Mouse (Mus musculus): ENCODE measurements around the gene Sirt3. TPM values are rescaled to one million over a fixed set of nuclear protein-coding genes. Genes with fewer than 3 reads are reported as not detected.

Gene Sirt3
- polyA plus RNA-seq, 1 experiment from 2014 or later: 19.9 TPM

DNA sequence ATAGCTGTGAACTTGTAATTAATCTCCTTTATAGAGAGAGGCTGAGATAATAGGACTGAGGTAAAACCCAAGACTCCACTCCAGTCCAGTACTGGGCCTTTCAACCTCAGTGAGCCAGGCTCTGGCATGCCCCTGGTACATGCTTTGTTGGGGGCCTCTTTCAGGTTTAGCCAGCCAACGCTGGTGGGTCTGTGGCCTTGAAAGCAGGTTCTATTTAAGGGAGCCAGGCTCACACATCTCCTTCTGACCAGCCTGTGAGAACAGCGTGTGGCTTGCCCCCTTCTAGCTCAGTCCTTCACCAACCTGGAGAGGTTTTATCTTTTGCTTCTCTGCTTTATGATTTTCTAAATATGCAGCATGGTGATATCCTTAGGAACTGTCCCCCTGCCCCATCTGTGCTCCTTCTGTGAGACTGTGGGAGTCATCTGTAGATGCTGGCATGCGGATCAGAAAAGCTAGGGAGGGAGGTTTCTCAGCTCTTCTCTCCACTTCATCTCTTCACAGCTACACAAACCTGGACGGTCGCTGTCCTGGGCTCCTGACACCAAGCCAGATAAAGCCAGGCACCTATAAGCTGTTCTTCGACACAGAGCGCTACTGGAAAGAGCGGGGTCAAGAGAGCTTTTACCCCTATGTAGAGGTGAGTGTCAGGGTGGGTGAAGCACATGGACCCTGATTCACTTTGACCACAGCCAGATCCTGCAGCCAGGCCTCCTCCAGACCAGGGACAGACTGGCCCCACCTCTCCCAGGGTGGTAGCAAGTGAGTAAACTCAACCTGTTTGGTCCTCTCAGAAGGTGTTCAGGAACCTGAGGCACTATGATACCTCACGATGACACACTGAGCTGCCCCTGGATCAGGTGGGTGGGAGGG is 45.6 kb downstream of the Sirt3 start:
- DNase-seq (ENCODE audit: low spot score) (peak; percentile 27), ATAC-seq (replicated peaks; ENCODE audit: low FRiP score) (no peak)
- Histone ChIP-seq H3K27ac (ENCODE audit: low read depth, low read length) (no peak overlapping the region), H3K4me1 (replicated peaks; ENCODE audit: control insufficient read depth, insufficient read depth, low read length) (no peaks in the 10 kb centered on the region; the same call in 1 of the 2 replicates), H3K36me3 (ENCODE audit: control insufficient read depth, insufficient read depth, low read length) (no peaks in the 10 kb centered on the region), H3K4me3 (ENCODE audit: low read depth, low read length) (no peak overlapping the region), H3K9ac (ENCODE audit: low read depth, low read length) (no peak overlapping the region), H3K27me3 (replicated peaks; ENCODE audit: control insufficient read depth, insufficient read depth, low read length) (peaks cover 18% of the 10 kb centered on the region), H3K4me2 (no peak overlapping the region), H3K9me3 (ENCODE audit: control insufficient read depth, low read length) (no peaks in the 10 kb centered on the region)
- WGBS: 75% methylated on average over 9 of the region's 9 CpGs

DNA sequence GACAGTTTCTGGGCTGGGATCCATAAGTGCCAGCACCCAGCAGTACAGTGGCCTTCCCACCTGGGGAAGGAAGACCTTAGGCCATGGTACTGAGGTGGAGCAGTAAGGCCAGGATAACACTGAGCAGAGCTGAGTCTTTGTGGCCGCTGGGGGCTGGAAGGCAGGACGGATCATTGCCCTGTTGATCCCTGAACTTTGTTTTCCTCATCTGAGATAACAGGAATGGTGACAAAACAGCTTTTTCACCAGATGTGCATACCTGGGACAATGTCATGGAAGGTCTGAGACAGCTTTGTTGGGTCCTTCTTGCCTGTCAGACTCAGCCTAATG is 46.4 kb downstream of the Sirt3 start:
- no peaks in the 10 kb centered on the region for H3K9me3 ChIP-seq (ENCODE audit: control insufficient read depth, low read length)
- H3K27ac ChIP-seq (ENCODE audit: low read depth, low read length): no peak overlapping the region
- no peak overlapping the region for H3K9ac ChIP-seq (ENCODE audit: low read depth, low read length)
- H3K36me3 ChIP-seq (ENCODE audit: control insufficient read depth, insufficient read depth, low read length): no peaks in the 10 kb centered on the region
- ATAC-seq (replicated peaks; ENCODE audit: low FRiP score) (0 out of 2 replicates have a peak, but pooled peaks have one; percentile 8), DNase-seq (ENCODE audit: low spot score) (no peak)
- H3K4me3 ChIP-seq (ENCODE audit: low read depth, low read length): no peak overlapping the region
- 63% methylated on average over 2 of the region's 2 CpGs for WGBS
- H3K27me3 ChIP-seq (replicated peaks; ENCODE audit: control insufficient read depth, insufficient read depth, low read length): peaks cover 10% of the 10 kb centered on the region
- H3K4me1 ChIP-seq (replicated peaks; ENCODE audit: control insufficient read depth, insufficient read depth, low read length): no peaks in the 10 kb centered on the region; the same call in 1 of the 2 replicates
- H3K4me2 ChIP-seq: peak overlapping the region; percentile 26

DNA sequence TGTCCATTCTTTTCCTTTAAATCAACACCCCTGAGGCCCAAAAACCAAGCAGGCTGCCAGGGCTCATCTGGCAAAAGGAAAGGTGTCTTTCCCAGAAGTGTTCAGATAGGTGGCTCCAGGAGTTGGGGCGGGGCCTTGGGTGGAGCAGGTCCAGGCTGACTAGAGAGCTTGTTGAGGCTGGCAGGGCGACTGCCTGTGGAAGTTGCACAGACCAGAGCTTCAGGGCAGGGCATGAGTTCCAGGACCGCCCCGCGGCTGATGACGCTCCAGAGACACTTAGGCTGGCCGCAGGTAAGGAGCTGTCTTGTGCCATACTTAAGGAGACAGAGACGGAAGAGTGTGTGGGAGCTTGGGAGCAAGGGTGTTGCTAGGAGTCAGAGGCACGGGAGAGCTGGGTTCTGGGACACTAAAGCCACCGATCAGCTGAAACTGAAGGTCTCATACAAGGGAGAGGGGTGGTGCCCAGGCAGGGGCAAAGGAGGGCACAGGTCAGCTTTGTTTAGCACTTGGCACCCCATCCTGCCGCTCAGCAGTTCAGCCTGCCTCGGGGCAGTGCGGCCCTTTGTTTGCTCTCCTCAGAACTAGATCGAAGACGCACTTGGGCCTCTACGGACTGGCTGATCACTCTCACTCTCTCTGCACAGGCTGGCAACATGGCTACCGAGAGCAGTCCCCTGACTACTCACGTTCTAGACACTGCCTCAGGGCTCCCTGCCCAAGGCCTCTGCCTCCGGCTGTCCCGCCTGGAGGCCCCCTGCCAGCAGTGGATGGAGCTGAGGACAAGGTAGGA is 46.9 kb downstream of the Sirt3 start, which contains the start of gene Urah:
TSS of gene Urah (plus strand) at position 51 of the 790 bp plus-strand sequence.
- no peaks in the 10 kb centered on the region; the same call in 1 of the 2 replicates for H3K4me1 ChIP-seq (replicated peaks; ENCODE audit: control insufficient read depth, insufficient read depth, low read length)
- H3K4me2 ChIP-seq: peak within 1 kb of the TSS; percentile 26
- peak; percentile 32 for DNase-seq (ENCODE audit: low spot score)
- peak; percentile 50; the same call in 1 of the 2 replicates for ATAC-seq (replicated peaks; ENCODE audit: low FRiP score)
- WGBS: 46% methylated on average over 20 of the region's 20 CpGs
- no peak within 1 kb of the TSS for H3K9ac ChIP-seq (ENCODE audit: low read depth, low read length)
- no peaks in the 10 kb centered on the region for H3K9me3 ChIP-seq (ENCODE audit: control insufficient read depth, low read length)
- no peaks in the 10 kb centered on the region for H3K36me3 ChIP-seq (ENCODE audit: control insufficient read depth, insufficient read depth, low read length)
- peaks cover 5% of the 10 kb centered on the region for H3K27me3 ChIP-seq (replicated peaks; ENCODE audit: control insufficient read depth, insufficient read depth, low read length)
- no peak within 1 kb of the TSS for H3K27ac ChIP-seq (ENCODE audit: low read depth, low read length)
- H3K4me3 ChIP-seq (ENCODE audit: low read depth, low read length): no peak within 1 kb of the TSS; the same call in 1 of the 2 replicates

DNA sequence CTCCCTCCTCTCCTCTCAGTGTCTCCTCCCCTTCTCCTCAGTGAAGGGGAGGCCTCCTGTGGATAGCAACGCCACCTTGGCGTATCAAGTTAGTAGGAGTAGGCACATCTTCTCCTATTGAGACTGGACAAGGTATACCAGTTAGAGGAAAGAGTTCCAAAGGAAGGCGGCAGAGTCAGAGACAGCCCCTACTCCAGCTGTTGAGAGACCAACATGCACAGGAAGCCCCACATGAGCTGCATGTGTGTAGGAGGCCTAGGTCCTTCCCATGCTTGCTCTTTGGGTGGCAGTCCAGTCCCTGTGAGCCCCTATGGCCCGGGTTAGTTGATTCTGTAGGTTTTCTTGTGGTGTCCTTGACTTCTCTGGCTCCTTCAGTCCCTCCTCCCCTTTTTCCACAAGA is 48.8 kb downstream of the Sirt3 start:
- DNase-seq (ENCODE audit: low spot score) (no peak), ATAC-seq (replicated peaks; ENCODE audit: low FRiP score) (no peak)
- Histone ChIP-seq H3K4me1 (replicated peaks; ENCODE audit: control insufficient read depth, insufficient read depth, low read length) (no peaks in the 10 kb centered on the region; the same call in 1 of the 2 replicates), H3K4me2 (no peak overlapping the region), H3K36me3 (ENCODE audit: control insufficient read depth, insufficient read depth, low read length) (no peaks in the 10 kb centered on the region), H3K27me3 (replicated peaks; ENCODE audit: control insufficient read depth, insufficient read depth, low read length) (no peaks in the 10 kb centered on the region; the same call in none of the 2 replicates), H3K27ac (ENCODE audit: low read depth, low read length) (no peak overlapping the region), H3K9ac (ENCODE audit: low read depth, low read length) (no peak overlapping the region), H3K4me3 (ENCODE audit: low read depth, low read length) (no peak overlapping the region), H3K9me3 (ENCODE audit: control insufficient read depth, low read length) (no peaks in the 10 kb centered on the region)
- 77% methylated on average over 4 of the region's 4 CpGs for WGBS

DNA sequence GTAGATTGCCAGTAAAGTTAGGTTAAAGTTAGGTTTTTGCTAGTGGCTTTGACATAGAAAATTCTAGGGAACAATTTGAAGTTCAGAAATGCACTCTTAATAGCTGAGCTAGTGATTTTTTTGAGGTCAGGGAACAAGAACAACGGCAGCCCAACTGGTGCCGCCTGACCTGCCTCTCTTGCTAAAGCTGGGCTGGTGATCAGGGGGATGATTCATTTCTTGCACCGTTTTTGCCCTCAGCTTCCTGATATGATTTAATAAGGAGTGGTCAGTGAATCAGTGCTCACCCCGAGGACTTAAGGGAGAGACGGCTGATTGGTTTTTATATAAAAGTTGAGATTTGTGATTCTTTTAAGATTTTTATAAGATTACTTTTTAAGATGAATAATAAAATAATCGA is 50.7 kb downstream of the Sirt3 start:
- WGBS: 65% methylated on average over 6 of the region's 6 CpGs
- DNase-seq (ENCODE audit: low spot score): no peak

DNA sequence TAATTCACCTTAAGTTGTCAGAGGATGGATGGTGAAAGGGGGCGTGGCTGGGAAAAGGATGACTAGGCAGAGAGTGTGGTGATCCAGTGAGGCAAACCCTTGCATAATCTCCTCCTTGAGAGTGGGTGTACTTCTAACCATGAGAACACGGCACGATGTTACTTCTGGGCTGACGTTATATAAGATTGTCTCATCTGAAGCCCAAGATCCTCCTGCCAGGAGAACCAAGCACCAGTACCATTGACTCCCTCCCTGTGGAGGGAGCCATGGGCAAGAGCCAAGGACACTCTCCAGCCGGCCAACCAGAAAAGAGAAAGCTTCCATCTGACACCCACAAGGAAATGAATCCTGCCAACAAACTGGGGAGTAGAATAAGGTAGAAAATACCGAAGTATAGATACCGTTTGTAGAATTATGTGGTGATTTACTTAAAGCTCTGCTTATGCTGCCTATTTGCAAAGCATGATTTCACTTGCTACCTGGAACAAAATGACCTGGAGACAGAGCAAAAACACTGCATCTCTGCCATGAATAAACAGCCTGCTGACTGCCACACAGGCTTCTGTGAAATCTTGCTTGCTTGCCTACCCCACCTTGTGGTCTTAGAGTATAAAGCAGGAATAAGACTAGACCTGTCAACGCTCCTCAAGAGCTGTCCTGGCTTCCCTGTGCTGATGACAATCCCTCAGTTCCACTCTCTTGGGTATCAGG is 53.8 kb downstream of the Sirt3 start:
- Histone ChIP-seq H3K4me2 (no peak overlapping the region), H3K9ac (ENCODE audit: low read depth, low read length) (no peak overlapping the region), H3K36me3 (ENCODE audit: control insufficient read depth, insufficient read depth, low read length) (no peaks in the 10 kb centered on the region), H3K9me3 (ENCODE audit: control insufficient read depth, low read length) (no peaks in the 10 kb centered on the region), H3K4me3 (ENCODE audit: low read depth, low read length) (no peak overlapping the region), H3K27ac (ENCODE audit: low read depth, low read length) (no peak overlapping the region), H3K4me1 (replicated peaks; ENCODE audit: control insufficient read depth, insufficient read depth, low read length) (no peaks in the 10 kb centered on the region), H3K27me3 (replicated peaks; ENCODE audit: control insufficient read depth, insufficient read depth, low read length) (no peaks in the 10 kb centered on the region; the same call in 1 of the 2 replicates)
- ATAC-seq (replicated peaks; ENCODE audit: low FRiP score) (no peak), DNase-seq (ENCODE audit: low spot score) (peak; percentile 32)
- 29% methylated on average over 8 of the region's 8 CpGs for WGBS

More for the DNA sequence above, 50.7 kb downstream of the Sirt3 start:
- no peaks in the 10 kb centered on the region for H3K9me3 ChIP-seq (ENCODE audit: control insufficient read depth, low read length)
- H3K27me3 ChIP-seq (replicated peaks; ENCODE audit: control insufficient read depth, insufficient read depth, low read length): no peaks in the 10 kb centered on the region; the same call in 1 of the 2 replicates
- ATAC-seq (replicated peaks; ENCODE audit: low FRiP score): no peak
- no peak overlapping the region for H3K4me2 ChIP-seq
- no peaks in the 10 kb centered on the region; the same call in 1 of the 2 replicates for H3K4me1 ChIP-seq (replicated peaks; ENCODE audit: control insufficient read depth, insufficient read depth, low read length)
- no peak overlapping the region for H3K9ac ChIP-seq (ENCODE audit: low read depth, low read length)
- H3K4me3 ChIP-seq (ENCODE audit: low read depth, low read length): no peak overlapping the region
- no peak overlapping the region for H3K27ac ChIP-seq (ENCODE audit: low read depth, low read length)
- no peaks in the 10 kb centered on the region for H3K36me3 ChIP-seq (ENCODE audit: control insufficient read depth, insufficient read depth, low read length)

DNA sequence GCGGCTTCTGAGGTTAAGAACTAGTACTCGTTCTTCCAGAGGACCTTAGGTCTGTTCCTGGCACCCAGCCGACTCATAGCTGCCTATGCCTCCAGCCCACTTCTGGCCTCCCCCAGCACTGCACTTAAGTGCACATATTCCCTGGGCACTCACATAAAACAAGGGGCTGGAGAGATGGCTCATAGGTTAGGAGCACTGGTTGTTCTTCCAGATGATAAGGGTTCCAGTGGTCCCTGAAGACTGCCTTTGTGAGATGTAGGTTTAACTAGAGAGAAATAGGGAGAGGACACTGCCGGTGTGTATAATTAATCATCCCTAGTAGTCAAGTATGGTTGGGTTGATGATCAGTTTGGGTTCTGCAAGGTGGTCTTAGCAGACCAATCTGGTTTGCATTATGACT is 59.4 kb downstream of the Sirt3 start:
- no peak overlapping the region for H3K9ac ChIP-seq (ENCODE audit: low read depth, low read length)
- WGBS: 82% methylated on average over 4 of the region's 4 CpGs
- ATAC-seq (replicated peaks; ENCODE audit: low FRiP score): no peak

DNA sequence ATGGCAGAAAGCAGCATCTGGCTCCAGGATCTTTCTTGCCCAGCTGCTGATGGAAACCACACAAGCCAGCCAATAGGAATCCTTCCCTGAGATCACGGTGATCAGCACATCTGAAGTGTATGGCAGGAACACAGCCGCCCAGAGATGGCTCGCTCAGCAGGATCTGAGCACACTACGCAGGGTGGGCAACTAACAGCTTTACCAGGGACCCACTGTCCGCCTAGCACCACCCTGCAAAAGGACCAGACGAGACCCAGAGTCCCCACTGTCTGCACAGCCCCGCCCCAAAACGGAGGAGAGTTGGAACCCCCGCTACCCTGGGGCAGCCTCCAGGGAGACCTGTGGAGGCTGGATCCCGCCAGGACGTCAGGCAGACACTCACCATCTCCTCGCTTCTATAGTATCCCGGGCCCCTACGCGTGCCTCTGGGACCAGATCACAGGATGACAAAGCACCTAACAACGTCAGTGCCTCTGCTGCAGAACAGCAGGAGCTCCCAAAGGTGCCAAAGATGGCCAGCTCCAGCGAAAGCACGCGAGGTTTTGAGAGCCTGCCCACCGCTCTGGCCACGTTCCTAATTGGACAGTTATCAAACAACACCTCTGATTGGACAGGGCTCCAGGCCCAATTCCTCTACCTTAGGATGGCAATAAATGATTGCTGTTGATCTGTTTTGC is 60.3 kb downstream of the Sirt3 start, which contains the start of gene Zfp941:
TSS of gene Zfp941 (minus strand) at position 526 of the 677 bp plus-strand sequence.
- Histone ChIP-seq H3K9me3 (ENCODE audit: control insufficient read depth, low read length) (no peaks in the 10 kb centered on the region), H3K4me2 (peak within 1 kb of the TSS; percentile 63), H3K9ac (ENCODE audit: low read depth, low read length) (peak within 1 kb of the TSS; percentile 28; the same call in 1 of the 2 replicates), H3K27me3 (replicated peaks; ENCODE audit: control insufficient read depth, insufficient read depth, low read length) (no peaks in the 10 kb centered on the region), H3K4me3 (ENCODE audit: low read depth, low read length) (peak within 1 kb of the TSS; percentile 40), H3K27ac (ENCODE audit: low read depth, low read length) (no peak within 1 kb of the TSS), H3K36me3 (ENCODE audit: control insufficient read depth, insufficient read depth, low read length) (no peaks in the 10 kb centered on the region), H3K4me1 (replicated peaks; ENCODE audit: control insufficient read depth, insufficient read depth, low read length) (no peaks in the 10 kb centered on the region)
- DNase-seq (ENCODE audit: low spot score): peak; percentile 62
- peak; percentile 73 for ATAC-seq (replicated peaks; ENCODE audit: low FRiP score)
- WGBS: 4% methylated on average over 21 of the region's 21 CpGs

More for the DNA sequence above, 59.4 kb downstream of the Sirt3 start:
- Histone ChIP-seq H3K4me3 (ENCODE audit: low read depth, low read length) (no peak overlapping the region), H3K27ac (ENCODE audit: low read depth, low read length) (no peak overlapping the region), H3K4me1 (replicated peaks; ENCODE audit: control insufficient read depth, insufficient read depth, low read length) (no peaks in the 10 kb centered on the region), H3K36me3 (ENCODE audit: control insufficient read depth, insufficient read depth, low read length) (no peaks in the 10 kb centered on the region), H3K27me3 (replicated peaks; ENCODE audit: control insufficient read depth, insufficient read depth, low read length) (no peaks in the 10 kb centered on the region; the same call in 1 of the 2 replicates), H3K9me3 (ENCODE audit: control insufficient read depth, low read length) (no peaks in the 10 kb centered on the region), H3K4me2 (no peak overlapping the region)
- peak; percentile 24 for DNase-seq (ENCODE audit: low spot score)
